Mouse (Mus musculus) adrenal gland, postnatal 10 days (tissue): ENCODE data around the gene Samd14. TPM values are rescaled to one million over a fixed set of nuclear protein-coding genes. Genes with fewer than 3 reads are reported as not detected.
"Not testable (repeated sequence)": the region's sequence is repeated elsewhere in the genome, so short reads cannot be mapped to it uniquely, and the experiment has no call there.

Source experiments
- DNase-seq: peaks from one replicate; pipeline ENCODE4 v3.0.0; 2021; ENCODE audit warnings: mixed read lengths
- total RNA-seq, 2 experiments: library from RNA; stranded (reverse); gene quantifications; 2 replicates each; pipeline ENCODE4 v1.2.3; 2021

Gene Samd14
- total RNA-seq, 2 experiments from 2014 or later, result 7.3 to 11.0 TPM

DNA sequence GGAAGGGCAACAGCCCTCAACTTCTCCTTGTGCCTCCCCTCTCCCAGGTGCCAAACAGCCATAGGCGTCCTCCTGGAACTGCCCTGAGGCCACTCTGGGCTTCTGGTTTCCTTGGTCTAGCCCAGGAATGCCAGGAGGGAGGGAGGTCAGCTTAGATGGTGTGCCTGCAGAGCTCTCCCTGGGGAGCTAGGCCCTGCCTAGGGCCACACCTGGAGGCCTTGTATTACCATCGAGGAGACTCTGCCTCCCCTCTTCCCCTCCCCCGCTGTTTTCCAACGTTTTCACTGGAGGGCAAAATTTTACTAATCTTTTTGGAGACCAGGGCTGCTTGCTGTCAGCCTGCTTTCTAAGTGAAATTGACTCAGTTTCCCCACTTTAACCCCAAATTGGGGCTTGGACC lies 3.6 kb upstream of the Samd14 start:
- peak; percentile 32 for DNase-seq

DNA sequence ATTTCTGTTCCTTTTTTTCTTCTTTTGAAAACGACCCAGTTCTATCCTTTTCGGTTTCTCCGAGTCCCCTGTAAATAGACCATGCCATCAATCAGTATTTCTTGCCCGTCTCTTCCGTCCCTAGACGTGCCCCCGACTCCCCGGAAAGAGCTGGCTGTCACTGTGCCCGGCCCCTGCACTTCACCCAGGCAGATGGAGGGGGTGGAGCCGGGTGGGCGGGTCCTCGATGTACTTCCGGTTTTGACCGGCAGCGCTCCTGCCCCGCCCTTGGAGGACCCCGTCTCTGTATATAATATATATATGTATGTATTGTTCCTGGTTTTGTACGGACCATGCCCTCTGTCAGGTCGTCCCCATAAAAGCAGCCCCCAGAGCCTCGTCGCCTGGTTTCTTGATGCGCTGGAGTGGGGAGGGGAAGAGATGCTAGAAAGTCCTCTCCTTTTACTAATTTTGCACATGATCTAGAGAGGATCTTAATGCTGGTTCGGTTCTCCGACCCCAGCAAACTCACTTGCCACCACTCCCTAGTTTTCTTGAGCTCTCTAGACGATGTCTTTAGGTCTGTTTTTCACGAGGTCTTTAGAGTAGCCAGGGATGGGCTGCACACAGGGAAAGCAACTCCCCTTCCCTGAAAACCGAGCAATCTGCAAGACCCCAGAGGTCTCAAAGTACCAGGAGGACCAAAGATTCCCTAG lies 3.0 kb upstream of the Samd14 start:
- peak; percentile 93 for DNase-seq

DNA sequence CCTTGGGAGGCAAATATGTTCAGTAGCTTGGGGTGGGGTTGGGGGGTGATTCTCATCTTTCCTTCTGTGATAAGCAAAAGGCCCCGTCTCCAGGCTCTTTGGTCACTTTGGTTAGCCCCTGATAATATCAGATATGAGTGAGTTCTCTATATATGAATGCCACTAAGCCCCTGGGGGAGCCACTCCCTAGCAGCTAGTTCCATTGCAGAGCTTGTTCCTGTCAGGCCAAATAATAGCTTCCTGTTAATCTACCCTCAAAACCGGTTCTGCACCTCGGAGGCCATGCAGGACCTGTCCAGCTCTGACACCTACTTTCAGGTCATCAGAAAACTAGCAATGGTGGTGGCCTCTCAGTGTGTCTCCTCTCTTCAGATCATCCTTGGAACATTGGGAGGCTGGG lies 2.3 kb upstream of the Samd14 start:
- DNase-seq, result peak; percentile 5

DNA sequence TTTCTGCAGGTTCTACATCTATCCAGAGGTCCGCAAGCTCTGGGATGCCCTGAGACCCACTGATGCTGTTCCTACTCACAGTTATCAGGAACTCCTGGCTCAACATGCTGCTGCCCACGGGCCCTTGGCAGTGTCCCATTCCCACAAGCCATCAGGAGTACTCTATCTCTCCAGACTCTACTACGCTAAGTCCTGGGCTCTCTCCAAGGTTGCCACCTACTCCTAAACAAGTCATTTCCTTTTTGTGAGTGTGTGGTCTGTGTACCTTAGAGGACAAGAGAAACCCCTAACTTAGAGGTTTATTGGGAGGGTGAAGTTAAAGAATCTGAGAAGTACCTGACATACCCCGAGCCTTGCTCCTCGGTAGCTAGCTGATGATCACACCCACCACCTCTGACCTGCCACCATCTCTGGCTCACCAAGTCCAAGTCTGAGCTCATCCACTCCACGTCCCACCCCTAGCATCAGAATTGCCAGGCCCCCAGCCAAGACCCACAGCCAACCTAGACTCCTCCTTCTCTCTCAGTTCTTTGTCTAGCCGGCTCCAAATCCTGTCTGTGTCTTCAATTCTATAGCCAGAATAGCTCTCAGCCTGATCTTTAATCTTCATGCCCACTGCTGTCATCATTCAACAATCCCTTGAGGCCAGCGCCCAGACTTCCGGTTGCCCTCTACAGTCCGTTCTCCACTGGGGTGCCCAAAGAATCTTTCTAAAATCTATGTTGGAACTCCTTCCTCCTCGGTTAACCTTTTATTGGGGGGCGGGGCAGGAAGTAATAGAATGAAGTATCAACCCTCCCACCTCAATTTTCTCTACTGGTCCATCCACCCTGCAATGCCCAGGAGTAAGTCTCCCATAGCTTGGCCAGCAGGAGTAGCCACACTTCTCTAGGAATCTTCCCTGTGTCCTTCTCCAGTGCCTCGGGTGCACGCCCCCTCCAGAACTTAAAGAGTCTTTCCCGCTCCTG lies 734 bp upstream of the Samd14 start:
- DNase-seq, result no peak

DNA sequence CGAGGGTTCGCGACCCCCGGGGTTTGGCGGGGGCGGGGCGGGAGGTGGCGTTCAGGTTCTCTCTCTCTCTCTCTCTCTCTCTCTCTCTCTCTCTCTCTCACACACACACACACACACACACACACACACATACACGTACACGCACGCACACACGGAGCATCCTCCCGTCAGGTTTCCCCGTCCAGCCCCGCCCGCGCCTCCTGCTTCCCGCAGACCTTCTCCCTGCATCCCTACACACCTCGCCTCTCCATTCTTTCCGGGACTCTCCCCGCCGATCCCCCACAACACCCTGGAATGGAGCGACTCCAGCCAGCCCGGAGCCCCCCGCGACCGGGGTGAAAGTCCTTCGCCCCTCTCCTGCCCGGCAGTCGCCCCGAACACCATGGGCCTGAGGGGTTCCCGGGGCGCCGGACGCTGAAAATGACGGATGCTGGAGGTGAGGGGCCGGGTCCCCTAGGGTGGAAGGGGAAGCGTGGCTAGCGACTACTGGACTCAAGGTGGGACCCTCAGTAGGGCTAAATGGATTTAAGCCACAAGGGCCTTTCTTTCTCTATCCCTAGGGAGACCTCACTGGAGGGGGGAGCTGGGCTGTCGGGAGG lies 561 bp downstream of the Samd14 start:
- DNase-seq, result peak; percentile 45

DNA sequence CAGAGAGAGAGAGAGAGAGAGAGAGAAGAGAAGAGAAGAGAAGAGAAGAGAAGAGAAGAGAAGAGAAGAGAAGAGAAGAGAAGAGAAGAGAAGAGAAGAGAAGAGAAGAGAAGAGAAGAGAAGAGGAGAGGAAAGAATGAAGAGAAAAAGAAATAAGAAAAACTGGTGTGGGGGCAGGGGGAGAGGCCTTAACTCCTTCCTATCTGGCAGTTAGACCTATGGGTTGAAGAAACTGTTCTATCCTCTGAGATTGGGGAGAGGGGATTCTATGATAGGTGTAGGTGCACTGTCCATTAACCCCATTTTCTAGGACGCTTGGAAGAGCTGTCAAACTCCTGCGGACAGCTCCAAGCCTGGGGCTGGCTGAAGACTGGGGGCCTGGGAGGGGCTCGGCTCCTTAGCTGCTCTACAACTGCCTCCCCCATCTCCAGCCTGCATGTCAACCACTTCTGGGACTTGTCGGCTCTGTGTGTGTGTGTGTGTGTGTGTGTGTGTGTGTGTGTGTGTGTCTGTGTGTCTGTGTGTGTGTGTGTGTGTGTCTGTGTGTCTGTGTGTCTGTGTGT lies 1.2 kb downstream of the Samd14 start:
- not testable (repeated sequence) for DNase-seq

DNA sequence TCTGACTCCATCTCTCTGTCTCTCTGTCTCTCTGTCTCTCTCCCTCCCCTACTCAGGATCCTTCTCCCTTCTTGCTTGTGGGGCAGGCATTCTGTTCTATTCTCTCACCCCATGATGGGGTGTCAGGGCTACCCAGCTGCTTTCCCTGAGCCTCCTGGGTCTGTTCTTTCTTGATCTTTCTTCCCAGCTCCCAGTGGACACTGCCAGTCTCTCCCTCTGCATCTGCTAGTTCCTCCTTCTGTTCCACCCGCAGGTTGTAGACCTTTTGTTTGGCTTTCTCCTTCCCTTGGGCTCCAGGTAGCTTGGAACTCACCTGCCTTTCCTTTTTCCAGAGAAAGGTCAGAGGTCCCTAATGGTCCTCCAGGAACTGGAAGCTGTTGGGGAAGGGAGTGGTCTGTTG lies 1.7 kb downstream of the Samd14 start:
- no peak for DNase-seq

DNA sequence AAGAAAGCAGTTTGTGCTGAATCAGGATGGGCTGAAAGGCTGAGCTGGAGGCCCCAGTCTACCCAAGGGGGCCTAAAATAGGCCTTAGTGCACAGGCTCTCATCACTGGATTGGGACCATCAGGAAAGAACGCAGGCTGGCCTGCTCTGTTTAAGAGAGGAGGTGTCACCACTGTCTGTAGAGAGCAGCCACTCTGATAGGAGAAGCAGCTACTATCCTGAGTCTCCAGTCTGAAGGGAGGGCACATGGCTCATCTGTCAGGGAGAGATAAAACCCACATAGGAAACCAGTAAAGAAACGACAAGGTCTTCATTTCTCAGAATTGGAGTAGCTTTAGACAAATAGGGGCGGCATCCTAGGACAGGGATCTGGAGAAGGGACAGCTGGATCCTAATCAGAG lies 2.4 kb downstream of the Samd14 start:
- DNase-seq, result no peak

DNA sequence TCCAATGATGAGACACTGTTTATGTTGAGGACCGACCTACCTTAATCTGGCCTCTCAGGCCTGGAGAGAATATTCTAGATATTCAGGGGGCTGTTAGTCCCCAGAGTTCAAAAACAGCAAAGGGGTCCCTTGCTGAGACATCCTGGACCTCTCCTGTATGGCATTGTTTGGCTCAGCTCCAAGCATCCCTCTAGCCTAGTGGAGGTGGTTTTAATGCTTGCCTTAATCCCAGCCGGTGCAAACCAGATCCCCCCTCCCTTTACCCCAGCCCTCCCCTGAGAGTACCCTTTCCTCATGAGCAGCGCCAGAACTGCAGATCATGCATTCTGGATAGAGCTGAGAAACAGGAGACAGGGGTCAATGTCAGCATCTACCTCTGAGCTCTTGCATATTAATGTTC lies 2.8 kb downstream of the Samd14 start:
- no peak for DNase-seq

DNA sequence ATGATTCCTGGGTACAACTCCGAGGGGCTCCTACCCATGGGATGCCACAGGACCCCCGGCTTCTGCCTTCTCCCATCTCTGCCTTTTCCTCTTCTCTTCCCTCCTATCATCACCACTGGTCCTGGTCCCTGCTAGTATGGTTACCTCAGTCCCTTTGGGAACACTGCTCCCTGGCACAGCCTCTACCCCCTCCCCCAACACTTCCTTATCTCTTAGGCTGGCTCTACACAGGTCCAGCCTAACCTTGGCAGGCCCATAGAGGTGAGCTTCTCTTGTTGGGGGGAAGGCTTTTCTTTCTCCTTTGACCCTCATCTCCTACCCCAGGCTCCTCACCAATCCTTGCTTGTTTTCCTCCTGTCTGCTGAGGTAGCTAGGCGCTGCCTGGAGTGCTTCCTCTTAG lies 5.8 kb downstream of the Samd14 start:
- DNase-seq, result no peak

DNA sequence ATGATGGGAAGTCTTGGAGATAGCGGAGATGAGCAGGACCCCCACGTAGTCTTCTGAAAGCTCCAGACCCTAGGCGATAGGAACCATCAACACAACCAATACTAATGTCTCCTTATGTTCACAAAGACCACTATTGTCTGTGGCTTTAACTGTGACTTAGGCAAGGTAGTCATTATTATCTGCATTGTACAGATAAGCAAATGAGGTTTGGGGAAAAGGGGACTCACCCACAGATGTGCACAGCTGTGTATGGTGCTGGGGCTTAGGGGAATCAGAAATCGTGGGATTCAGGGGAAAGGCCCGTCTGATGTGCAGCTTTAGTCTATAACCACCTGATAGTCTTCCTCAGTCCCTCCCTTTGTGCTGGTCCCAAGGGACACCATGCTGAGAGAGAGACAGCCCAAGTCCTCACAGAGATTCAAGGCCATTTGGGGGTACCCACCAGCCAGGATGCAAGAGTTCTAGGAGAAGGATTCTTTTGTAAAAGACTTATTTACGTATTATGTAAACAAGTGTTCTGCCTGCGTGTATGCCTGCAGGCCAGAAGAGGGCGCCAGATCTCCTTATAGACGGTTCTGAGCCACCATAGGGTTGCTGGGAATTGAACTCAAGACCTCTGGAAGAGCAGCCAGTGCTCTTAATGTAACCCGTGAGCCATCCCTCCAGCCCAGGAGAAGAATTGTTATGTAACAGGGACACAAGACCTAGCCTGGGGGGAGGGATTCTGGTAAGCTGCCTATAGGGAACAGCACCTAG lies 12.7 kb downstream of the Samd14 start:
- DNase-seq, result no peak

DNA sequence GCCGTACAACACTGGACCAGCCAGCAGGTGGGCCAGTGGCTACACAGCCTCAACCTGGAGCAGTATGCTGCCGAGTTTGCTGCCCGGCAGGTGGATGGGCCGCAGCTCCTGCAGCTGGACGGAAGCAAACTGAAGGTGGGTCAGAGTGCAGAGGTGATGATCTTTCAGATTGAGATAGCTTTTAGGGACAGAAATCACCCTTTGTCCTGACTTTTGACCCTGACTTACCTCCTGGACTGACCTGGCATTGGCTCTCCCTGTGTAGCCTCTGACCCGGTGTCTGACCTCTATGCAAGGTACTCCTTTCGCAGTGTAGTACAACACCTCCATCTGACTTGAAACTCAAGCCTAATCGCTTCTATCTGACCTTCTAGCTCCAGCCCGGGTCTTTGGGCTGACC lies 13.8 kb downstream of the Samd14 start:
- no peak for DNase-seq

DNA sequence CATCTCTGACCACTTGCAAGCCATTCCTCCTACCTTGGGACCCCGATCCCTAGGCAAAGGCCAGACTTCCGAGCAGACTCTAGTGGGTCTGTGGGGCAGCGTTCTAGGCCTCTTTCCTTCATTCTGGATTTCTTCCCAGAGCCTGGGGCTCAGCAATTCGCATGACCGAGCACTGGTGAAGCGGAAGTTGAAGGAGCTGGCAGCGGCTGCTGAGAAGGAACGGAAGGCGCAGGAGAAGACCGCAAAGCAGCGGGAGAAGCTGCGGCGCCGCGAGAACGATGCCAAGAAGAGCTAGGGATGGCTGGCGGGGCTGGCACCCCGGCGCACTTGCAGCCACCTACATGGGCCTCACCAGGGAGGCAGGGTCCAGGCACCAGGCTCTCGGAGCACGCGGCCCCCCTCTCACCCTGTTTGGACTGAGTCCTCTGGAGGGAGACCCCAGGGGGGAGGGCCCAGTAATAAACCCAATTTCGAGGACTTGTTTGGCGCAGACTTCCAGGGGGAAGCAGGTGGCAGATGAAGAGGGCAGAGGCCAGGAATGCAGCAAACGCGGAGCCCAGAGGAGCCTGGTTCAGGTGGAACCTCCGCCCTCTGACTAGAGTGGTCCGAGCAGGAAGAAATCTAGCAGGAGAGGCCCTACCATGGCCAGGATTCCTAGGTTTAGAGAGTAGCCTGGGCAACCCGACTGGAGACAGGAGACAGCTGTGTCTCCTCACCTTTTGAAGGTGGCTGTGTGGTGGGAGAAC lies 14.9 kb downstream of the Samd14 start:
- DNase-seq, result no peak

DNA sequence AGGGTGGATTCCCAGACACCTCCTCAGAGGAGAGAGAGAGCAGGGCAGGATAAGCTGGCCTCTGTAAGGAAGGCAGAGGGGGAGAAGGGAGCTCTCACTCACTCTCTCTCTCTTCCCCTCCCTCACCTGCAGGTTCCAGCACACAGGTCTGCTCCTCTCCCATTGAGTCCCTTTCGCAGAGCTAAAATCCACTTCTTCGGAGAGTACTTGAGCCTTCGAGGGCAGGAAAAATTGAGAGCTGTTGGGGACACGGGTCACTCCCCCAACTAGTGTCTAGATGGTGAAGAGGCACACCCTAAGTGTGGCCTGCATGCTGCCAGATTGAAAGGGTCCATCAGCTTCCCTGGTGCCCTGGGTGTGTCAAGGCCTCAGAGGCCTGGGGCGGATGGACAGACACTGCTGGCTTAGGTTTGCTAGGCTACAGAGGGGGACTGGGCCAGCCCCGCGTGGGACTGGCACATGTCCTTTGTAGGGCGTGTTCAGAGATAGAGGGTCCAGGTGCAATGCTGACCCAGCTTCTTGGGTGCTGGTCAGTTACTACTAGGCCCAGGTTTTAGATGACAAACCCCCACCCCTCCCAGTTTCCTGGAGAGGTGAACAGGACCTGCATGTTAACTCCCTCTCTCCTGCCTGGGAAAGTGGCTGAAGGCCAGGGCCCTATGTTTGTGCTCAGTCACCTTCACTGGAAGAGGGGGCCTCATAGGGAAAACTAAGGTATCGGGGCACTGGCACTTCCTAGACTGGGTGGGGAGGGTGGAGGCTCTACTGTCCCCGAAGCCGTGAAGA lies 15.7 kb downstream of the Samd14 start:
- no peak for DNase-seq

DNA sequence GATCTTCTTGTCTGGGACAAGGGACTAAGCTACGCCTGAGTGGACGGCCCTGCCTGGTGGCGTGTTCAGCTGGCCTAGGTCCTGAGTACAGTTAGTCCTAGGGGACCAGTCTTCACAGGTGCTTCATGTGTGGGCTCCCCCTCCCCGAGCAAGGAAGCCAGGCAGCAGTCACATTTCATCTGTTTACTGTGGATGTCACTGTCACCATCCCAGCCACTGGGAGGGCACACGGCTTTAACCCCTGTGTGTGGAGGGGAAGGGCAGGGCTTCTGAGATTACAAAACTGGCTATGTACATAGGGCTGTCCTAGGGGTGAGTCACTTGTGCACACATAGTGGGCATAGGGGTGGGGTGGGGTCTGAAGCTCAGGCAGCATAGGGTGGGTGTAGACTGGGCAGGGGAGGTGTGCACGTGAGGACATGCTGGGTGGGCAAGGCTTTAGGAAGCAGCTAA lies 16.4 kb downstream of the Samd14 start:
- DNase-seq, result no peak

DNA sequence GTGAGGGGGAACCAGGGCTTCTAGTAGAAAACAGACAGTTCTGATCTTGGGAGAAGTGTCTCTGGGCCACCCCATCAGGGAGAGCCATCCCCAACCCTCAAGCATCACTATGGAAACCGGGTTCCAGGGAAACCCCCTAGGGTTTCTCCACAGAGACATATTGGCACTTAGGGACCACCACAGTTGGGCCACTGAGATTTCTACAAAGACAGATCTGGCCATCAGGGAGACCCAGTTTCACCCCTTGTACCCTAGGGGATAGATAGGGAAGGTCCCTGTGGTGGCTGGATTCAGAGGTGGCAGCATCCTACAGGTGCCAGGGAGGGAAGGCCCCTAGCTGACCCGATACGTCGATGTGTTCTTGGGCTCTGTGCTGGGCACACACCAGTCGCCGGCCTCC lies 17.2 kb downstream of the Samd14 start:
- no peak for DNase-seq

DNA sequence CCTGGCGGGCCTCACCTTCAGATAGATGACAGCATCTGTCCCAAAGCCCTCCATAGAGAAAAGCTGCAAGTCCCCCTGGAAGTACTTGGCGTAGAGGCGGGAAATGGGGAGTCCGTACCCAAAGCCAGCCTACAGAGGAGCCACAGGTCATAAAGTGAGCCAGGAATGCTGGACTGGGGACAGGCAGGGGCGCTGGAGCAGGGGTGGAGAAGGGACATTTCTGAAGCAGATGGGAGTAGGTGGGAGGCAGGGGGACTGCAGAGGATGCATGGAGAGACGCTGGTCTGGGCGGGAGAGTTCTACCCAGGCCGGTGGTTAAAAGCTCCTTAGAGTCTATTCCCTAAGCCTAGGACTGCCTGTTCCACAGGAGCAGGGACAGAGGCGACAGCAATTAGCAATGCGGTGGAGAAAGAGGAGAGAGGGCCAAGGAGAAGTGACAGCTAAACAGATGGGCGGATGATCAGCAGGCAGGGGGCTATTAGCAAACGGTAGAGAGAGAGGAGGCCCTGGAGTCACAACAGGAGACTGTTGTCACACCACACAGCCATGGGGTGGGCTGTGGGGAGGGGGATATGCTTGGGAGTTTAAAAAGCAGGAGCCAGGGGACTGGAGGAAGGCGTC lies 18.3 kb downstream of the Samd14 start:
- no peak for DNase-seq

DNA sequence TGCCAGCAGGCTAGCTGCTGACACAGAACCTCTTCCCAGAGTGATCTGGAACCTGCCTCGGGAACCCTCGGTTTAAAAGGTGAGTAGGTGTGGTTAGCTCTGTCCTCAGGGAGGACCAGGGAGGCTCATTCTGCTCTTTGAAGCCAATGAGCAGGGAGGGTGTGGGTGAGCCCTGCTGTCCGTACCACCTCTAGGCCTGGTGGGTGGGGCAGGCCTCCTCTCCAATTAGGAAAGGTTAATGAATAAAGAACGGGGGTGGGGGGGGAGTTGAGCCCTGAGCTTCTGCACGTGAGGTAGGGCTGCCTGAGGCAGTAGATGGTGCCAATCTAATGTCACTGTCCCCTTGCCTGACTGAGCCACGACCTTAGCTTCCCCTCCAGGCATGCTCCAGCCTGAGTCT lies 23.3 kb downstream of the Samd14 start:
- no peak for DNase-seq

DNA sequence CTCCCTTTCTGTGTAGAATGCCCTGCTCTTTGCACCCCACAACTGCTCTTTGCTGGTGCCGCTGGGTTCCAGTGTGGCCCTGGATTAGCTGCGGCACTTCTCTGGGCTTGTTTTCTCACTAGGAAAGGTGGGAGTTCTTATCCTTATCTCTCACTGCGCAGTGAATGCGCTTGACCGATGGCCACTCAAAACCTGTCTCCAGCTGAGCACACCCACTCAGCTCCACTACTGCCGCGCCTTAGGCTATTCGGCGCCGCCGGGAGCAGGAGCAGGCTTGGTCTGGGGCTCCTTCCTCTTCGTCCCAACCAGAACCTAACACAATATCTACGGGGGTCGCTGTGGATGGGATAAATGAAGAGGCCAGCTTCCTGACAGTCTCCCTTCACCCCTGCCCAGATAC lies 23.9 kb downstream of the Samd14 start:
- DNase-seq, result no peak

DNA sequence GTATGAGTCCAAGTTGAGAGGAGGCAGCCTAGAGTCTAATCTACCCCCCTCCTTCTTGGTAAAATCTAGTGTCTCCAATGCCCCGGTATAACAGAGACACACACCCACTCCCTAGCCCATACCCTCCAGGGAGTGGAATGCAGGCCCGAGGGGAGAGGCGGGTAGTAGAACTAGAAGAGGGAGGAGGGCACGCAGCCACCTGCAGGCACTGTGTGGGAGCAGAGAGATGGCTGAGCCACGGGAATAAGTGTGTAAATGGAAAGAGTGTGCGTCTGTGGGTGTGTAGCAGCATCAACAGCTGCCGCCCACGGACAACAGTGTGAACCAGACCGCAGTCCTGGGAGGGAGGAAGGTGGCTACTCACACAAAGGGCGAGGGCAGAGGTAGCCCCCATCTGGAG lies 25.2 kb downstream of the Samd14 start:
- DNase-seq, result no peak
